Mouse (Mus musculus): ENCODE data around the gene Vps26a.

Vps26a gene

DNA sequence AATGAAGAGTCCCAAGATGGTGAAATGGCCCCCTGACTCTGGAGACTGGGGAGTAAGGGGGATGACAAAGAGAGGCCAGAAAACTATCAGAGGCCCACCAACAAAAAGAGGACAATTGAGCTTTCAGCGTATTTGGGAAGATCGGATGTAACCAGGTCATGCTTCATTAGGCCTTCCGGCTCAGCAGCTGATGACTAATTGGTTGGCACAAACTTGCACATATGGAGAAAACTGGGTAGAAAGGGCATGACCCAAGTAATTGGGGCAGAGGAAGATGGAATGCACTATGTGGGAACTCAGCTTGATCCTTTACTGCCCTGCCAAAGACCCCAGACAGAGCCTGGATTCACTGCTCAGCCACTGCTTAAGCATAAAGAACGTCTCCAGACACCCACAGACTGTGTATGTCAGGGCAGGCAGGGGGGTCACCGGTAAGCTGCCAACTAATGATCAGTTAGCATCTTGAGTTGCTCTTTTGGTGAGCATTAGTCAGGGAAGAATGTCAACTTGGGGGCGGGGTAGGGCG, 67.7 kb downstream of the Vps26a start:
- no peak for DNase-seq (ENCODE audit: low spot score)

- DNase-seq (ENCODE audit: low spot score): no peak
Measured at GRCm38 (mm10) chr10:62413606-62413982, 73.0 kb downstream of the Vps26a start.

GRCm38 (mm10) chr10:62412906-62413605, 73.5 kb downstream of the Vps26a start:
- DNase-seq (ENCODE audit: low spot score): no peak

GRCm38 (mm10) chr10:62411431-62412410, 74.9 kb downstream of the Vps26a start:
- no peak for DNase-seq (ENCODE audit: low spot score)

DNA sequence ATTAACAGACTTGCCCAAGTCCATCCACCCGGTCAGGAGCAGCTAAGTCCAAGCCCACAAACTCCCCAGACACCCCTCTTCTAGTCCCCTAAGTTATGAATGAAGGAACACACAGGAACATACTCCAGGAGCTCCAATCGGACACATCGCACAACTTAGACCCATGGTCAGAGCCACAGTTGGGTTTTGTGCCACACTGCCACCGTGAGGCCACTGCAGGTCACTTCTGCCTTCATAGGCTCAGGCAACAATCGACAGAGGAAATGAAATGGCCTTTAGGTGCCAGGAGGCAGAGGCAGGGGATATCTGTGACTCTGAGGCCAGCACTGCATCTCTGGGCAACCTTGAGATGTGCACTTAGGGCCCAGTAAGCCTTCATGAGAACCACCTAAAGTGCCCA, 75.7 kb downstream of the Vps26a start:
- peak; percentile 45 for DNase-seq (ENCODE audit: low spot score)

Measured in spleen, adult 12 weeks (tissue).